Mouse (Mus musculus) right cerebral cortex, postnatal 36 days (tissue): ENCODE data around the gene Olfr1321.

Source experiments
- DNase-seq, 2 experiments: peaks; one replicate each; pipeline ENCODE4 v3.0.0; 2022; ENCODE audit warnings: low spot score in 2 of 2, mixed read lengths in 1 of 2

Olfr1321 gene

GRCm38 (mm10) chrX:49734959-49735358, at the start of gene Olfr1321:
Olfr1321 (minus strand) TSS chrX:49735059.
- DNase-seq: no peak

GRCm38 (mm10) chrX:49770828-49771227, 36.0 kb upstream of the Olfr1321 start:
- no peak for DNase-seq

- no peak for DNase-seq
These were observed 10.3 kb upstream of the Olfr1321 start for GRCm38 (mm10) chrX:49745192-49745591.
